Mouse (Mus musculus) E14TG2a.4 (cell line): ENCODE measurements around the gene Glul.

ENCODE experiments used
- H3K27me3 ChIP-seq: 2 replicates; pipeline ENCODE4 v1.6.1; 2014; ENCODE audit warnings: low read length, control low read depth; ENCODE audit not compliant: insufficient read depth
- H3K36me3 ChIP-seq: 2 replicates; pipeline ENCODE4 v1.6.1; 2014; ENCODE audit warnings: low read length, control low read depth; ENCODE audit not compliant: insufficient read depth
- H3K4me1 ChIP-seq: replicated peaks from 2 replicates; pipeline ENCODE4 v1.6.1; 2014; ENCODE audit warnings: low read depth, low read length, control low read depth
- H3K4me3 ChIP-seq: replicated peaks from 2 replicates; pipeline ENCODE4 v1.5.1; 2014; ENCODE audit warnings: mild to moderate bottlenecking, low read length
- H3K9me3 ChIP-seq: 2 replicates; pipeline ENCODE4 v1.6.1; 2014; ENCODE audit warnings: low read length, control low read depth
- CTCF ChIP-seq: conservative IDR thresholded peaks from 2 replicates; pipeline ENCODE4 v1.5.1; 2014; ENCODE audit warnings: low read length
- NANOG ChIP-seq: IDR thresholded peaks from 2 replicates; pipeline ENCODE4 v1.6.1; 2014; ENCODE audit warnings: borderline replicate concordance, low read length, mixed read lengths
- POU5F1 ChIP-seq: IDR thresholded peaks from 2 replicates; pipeline ENCODE4 v1.6.1; 2014; ENCODE audit warnings: low read length, borderline replicate concordance

Gene Glul

DNA sequence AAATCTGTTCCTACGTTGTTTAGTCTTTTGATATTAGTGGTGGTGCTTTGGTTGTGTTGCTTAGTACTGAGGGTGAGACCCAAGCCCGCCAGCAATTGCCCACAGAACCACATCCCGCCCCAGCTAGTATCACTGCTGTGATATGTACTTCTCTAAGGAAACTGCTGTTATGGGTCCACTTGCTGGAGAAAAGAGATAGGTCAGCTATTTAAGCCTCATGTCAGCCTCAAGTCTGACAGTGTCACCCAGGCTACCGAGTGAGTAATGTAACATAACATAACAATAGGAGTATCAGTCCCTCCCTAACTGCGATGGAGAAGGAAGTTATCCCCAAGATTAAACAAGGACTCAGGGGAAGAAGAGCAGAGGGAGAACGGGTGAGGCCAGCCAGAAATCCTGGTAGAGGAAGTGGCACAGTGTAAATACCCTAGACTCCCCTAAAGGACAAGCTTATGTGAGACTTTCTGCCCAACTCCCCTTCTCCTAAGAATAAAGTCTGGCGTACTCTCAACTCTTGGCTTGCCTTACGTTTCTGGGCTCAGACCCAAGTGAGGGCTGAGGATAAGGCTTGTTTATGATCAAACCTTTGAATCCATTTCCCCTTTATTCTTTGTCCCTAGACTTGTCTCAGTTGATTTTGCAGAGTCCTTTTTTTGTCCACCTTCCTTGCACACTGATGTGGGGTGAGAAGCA lies 5.4 kb upstream of the Glul start:
- Histone ChIP-seq H3K27me3 (peaks cover 9% of the 10 kb centered on the region; the same call in 1 of the 2 replicates), H3K9me3 (peaks cover 6% of the 10 kb centered on the region), H3K4me3 (no peak overlapping the region), H3K4me1 (peaks cover 37% of the 10 kb centered on the region), H3K36me3 (no peaks in the 10 kb centered on the region)
- TF ChIP-seq NANOG = no peak
- no peak for TF ChIP-seq POU5F1
- TF ChIP-seq CTCF = no peak

- Histone ChIP-seq H3K9me3 (peaks cover 6% of the 10 kb centered on the region), H3K4me3 (no peak overlapping the region), H3K27me3 (peaks cover 8% of the 10 kb centered on the region; the same call in 1 of the 2 replicates), H3K36me3 (no peaks in the 10 kb centered on the region), H3K4me1 (peaks cover 37% of the 10 kb centered on the region)
- TF ChIP-seq CTCF (peak; percentile 59), POU5F1 (no peak), NANOG (no peak)
Observed at GRCm38 (mm10) chr1:153894979-153895378, 4.8 kb upstream of the Glul start.

DNA sequence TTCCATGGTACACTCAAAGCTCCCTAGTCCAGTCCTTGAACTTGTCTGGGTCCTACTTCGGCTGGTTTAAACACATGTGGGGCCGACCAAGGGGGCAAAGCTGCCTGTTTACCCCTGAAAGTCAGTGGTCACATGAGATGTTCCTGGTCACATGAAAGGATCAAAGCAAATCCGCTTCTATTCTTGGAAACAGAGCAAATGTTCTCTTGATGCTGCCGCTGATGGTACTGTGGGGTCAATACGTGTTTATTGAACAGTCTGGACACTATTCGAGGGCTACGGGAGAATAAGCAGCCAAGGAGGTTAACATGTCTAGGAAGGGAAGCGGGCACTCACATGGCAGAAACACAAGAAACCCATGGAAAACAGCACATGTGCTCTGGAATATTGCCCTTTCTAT lies 2.5 kb upstream of the Glul start:
- no peaks in the 10 kb centered on the region; the same call in 1 of the 2 replicates for H3K36me3 ChIP-seq
- no peak overlapping the region for H3K4me3 ChIP-seq
- peaks cover 48% of the 10 kb centered on the region for H3K4me1 ChIP-seq
- TF ChIP-seq NANOG = no peak
- TF ChIP-seq CTCF = no peak
- TF ChIP-seq POU5F1 = no peak
- peaks cover 6% of the 10 kb centered on the region for H3K9me3 ChIP-seq
- H3K27me3 ChIP-seq = no peaks in the 10 kb centered on the region

GRCm38 (mm10) chr1:153898989-153899730 lies 584 bp upstream of the Glul start:
- no peak for TF ChIP-seq NANOG
- TF ChIP-seq POU5F1 = no peak
- no peak for TF ChIP-seq CTCF
- Histone ChIP-seq H3K36me3 (peaks cover 19% of the 10 kb centered on the region), H3K27me3 (no peaks in the 10 kb centered on the region), H3K4me3 (peak overlapping the region; percentile 91), H3K9me3 (no peaks in the 10 kb centered on the region), H3K4me1 (peaks cover 68% of the 10 kb centered on the region)

GRCm38 (mm10) chr1:153900381-153900780 lies 637 bp downstream of the Glul start:
- peaks cover 73% of the 10 kb centered on the region for H3K4me1 ChIP-seq
- peaks cover 31% of the 10 kb centered on the region for H3K36me3 ChIP-seq
- TF ChIP-seq NANOG (no peak), POU5F1 (no peak), CTCF (no peak)
- H3K4me3 ChIP-seq = peak overlapping the region; percentile 91
- no peaks in the 10 kb centered on the region for H3K27me3 ChIP-seq
- no peaks in the 10 kb centered on the region for H3K9me3 ChIP-seq

DNA sequence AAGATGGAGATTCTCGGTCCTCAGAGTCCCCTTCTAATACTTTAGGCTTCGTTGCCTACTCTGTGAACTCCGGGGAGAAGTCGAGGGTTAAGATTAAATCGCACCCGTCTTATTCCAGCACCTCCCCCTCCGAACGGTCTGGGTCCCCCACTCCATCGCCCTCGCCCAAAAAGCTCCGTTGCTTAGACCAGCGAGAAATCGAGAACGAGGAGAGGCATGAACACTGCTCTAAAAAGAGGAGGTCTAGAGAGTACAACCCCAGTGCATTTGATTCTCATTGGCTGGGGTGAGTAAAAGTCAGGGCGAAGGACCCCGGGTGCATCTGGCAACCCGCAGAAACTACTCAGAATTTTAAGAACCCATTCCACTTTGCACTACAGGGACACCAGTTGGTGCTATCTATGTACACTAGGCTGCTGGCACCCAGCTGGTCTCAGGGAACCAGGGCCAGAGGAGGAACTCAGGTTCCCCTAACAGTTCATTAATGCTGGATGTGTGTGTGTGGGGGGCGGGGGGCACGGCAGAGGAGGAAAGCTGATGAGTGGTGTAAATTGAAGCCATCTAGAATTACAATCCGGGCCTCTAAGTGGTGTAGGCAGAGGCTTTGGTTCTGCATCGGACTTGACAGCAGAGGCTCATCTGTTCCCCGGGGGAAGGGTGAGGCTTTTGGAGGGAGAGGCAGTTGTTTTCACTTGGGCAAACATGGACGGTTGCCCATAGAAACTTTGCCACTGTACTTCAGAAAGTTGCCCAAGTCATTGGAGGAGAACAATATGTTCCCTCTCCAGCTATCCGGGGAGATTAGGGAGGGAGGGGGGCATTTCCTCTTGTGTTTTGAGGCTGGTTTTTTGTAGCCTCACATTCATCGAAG lies 1.4 kb downstream of the Glul start:
- no peak for TF ChIP-seq NANOG
- no peak for TF ChIP-seq POU5F1
- no peak for TF ChIP-seq CTCF
- H3K4me3 ChIP-seq = peak overlapping the region; percentile 91
- H3K9me3 ChIP-seq = no peaks in the 10 kb centered on the region

DNA sequence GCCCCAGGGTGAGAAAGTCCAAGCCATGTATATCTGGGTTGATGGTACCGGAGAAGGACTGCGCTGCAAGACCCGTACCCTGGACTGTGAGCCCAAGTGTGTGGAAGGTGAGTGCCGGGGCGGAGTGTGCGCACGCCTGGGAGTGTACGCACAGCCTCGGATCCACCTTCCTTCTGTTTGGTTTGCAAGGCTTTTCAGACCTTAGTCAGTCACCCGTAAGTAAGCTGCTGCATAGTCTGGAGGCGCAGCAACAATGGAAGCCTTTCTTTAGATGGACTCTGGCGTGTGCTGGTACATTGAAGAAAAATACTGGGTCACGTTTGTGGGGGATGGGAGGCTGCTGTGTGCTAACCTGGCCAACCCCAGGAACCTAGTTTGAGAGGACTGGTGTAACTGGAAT lies 3.3 kb downstream of the Glul start:
- TF ChIP-seq CTCF = no peak
- TF ChIP-seq NANOG = no peak; the same call in 1 of the 2 replicates
- no peak for TF ChIP-seq POU5F1
- Histone ChIP-seq H3K9me3 (no peaks in the 10 kb centered on the region), H3K4me1 (peaks cover 77% of the 10 kb centered on the region), H3K36me3 (peaks cover 57% of the 10 kb centered on the region), H3K27me3 (no peaks in the 10 kb centered on the region), H3K4me3 (peak overlapping the region; percentile 91)

More for the DNA sequence above, 1.4 kb downstream of the Glul start:
- H3K4me1 ChIP-seq = peaks cover 75% of the 10 kb centered on the region
- H3K27me3 ChIP-seq = no peaks in the 10 kb centered on the region
- H3K36me3 ChIP-seq = peaks cover 38% of the 10 kb centered on the region

DNA sequence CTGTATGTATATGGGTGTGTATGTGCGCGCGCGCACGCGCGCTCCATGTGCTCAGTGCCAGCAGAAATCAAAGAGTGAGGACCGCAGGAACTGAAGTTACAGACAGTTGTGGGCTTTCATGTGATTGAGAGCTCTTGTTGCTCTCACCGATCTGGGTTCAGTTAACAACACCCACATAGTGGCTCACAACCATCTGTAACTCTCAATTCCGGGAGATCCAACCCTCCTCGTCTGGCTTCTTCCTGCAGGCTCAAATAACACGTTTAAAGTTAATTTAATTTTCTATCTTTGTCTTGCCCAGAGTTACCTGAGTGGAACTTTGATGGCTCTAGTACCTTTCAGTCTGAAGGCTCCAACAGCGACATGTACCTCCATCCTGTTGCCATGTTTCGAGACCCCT lies 4.5 kb downstream of the Glul start:
- H3K36me3 ChIP-seq = peaks cover 69% of the 10 kb centered on the region
- TF ChIP-seq CTCF (no peak), NANOG (no peak), POU5F1 (no peak)
- no peaks in the 10 kb centered on the region for H3K27me3 ChIP-seq
- H3K9me3 ChIP-seq = no peaks in the 10 kb centered on the region
- no peak overlapping the region for H3K4me3 ChIP-seq
- peaks cover 74% of the 10 kb centered on the region for H3K4me1 ChIP-seq

DNA sequence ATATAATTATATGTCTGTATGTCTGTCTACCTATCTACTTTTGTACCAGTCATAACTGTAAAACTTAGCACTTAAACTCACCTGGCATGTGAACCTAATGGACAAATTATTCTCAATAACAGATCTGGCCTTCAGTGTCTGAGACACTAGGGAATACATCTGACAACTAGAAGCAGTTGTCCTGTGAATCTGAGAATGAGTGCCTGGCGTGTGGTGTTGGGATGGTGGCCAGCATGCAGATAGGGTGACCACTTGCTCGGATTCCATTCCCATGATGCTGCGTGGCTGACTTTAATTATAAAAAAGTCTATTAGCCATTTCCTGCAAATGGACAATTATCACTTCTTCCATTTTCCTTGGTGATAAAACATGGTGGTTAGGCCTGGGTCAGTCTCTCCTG lies 6.1 kb downstream of the Glul start:
- Histone ChIP-seq H3K36me3 (peaks cover 85% of the 10 kb centered on the region), H3K4me3 (no peak overlapping the region), H3K27me3 (no peaks in the 10 kb centered on the region), H3K4me1 (peaks cover 85% of the 10 kb centered on the region), H3K9me3 (no peaks in the 10 kb centered on the region)
- TF ChIP-seq NANOG (no peak), CTCF (no peak), POU5F1 (no peak)
